Mouse (Mus musculus): Measurements from ENCODE around the gene Asphd1. TPM values are rescaled to one million over a fixed set of nuclear protein-coding genes. Genes with fewer than 3 reads are reported as not detected.

Gene Asphd1
- polyA plus RNA-seq, 1 experiment, result not detected

GRCm38 (mm10) chr7:126898102-126898990, 51.0 kb downstream of the Asphd1 start:
- H3K4me3 ChIP-seq (ENCODE audit: insufficient read depth, low read length), result peak overlapping the region; percentile 71
- no peak overlapping the region for H3K27ac ChIP-seq (ENCODE audit: insufficient read depth, low read length)
- TF ChIP-seq POLR2A (IDR thresholded peaks at IDR 0.05; ENCODE audit: low read depth, low read length), result peak; percentile 92
- no peak for TF ChIP-seq CTCF (IDR thresholded peaks at IDR 0.05; ENCODE audit: borderline replicate concordance, insufficient read depth, low read length)
- no peaks in the 10 kb centered on the region for H3K4me1 ChIP-seq (ENCODE audit: control insufficient read depth, insufficient read depth, low read length)

DNA sequence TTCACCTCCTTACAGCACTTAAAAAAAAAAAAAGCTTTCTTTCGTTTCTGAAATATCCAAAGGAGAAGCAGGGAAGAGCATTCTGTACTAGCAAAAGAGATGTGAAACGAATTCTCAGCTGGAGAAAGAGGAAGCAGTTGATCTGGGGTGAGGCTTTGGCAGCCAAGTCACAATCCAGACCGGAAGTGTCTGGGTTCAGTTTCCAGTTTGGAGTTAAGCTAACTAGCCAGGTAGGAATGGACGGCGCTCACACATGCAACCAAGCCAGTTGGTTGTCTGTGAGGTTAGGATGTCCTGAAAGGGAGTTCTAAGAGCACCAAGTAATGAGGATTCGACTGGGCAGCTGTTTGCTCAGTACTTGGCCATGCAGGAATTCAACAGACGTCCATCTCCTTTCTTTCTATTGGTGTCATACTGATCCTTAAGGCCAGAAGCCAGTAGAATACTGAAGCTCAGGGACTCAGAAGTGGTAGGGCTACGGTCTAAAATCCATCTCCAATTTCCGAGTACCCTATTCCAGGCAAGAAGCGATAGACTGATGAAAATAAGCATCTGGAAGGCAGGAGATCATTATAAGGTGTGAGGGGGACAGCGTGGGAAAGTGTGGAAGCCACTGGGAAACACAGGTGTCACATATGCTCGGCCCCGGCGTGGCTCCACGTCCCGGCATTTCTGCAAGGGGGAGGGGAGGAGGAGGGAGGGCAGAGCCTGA, 51.8 kb downstream of the Asphd1 start:
- no peak overlapping the region for H3K27ac ChIP-seq (ENCODE audit: insufficient read depth, low read length)
- TF ChIP-seq POLR2A (IDR thresholded peaks at IDR 0.05; ENCODE audit: low read depth, low read length) (no peak), CTCF (IDR thresholded peaks at IDR 0.05; ENCODE audit: borderline replicate concordance, insufficient read depth, low read length) (no peak)

GRCm38 (mm10) chr7:126896912-126897311, 52.5 kb downstream of the Asphd1 start:
- no peaks in the 10 kb centered on the region for H3K4me1 ChIP-seq (ENCODE audit: control insufficient read depth, insufficient read depth, low read length)
- TF ChIP-seq CTCF (IDR thresholded peaks at IDR 0.05; ENCODE audit: borderline replicate concordance, insufficient read depth, low read length) (no peak), POLR2A (IDR thresholded peaks at IDR 0.05; ENCODE audit: low read depth, low read length) (no peak)
- H3K27ac ChIP-seq (ENCODE audit: insufficient read depth, low read length), result no peak overlapping the region
- H3K4me3 ChIP-seq (ENCODE audit: insufficient read depth, low read length), result no peak overlapping the region

More for the DNA sequence above, 51.8 kb downstream of the Asphd1 start:
- H3K4me3 ChIP-seq (ENCODE audit: insufficient read depth, low read length), result peak overlapping the region; percentile 71
- no peaks in the 10 kb centered on the region for H3K4me1 ChIP-seq (ENCODE audit: control insufficient read depth, insufficient read depth, low read length)

Other genes with a start within 250 kb of the Asphd1 start
- gene Coro1a, start 241.8 kb downstream of the Asphd1 start, polyA plus RNA-seq (2011; ENCODE audit: insufficient read length, low read depth, missing spikeins), result 1.0 and 6.5 TPM in 2 replicates
- gene Mapk3, start 190.0 kb downstream of the Asphd1 start, polyA plus RNA-seq (2011; ENCODE audit: insufficient read length, low read depth, missing spikeins), result 132 and 145 TPM in 2 replicates
- gene Gdpd3, start 183.2 kb downstream of the Asphd1 start, polyA plus RNA-seq (2011; ENCODE audit: insufficient read length, low read depth, missing spikeins), result 2.8 and 3.6 TPM in 2 replicates
- gene Ypel3, start 172.6 kb downstream of the Asphd1 start, polyA plus RNA-seq (2011; ENCODE audit: insufficient read length, low read depth, missing spikeins), result 58.8 and 62.2 TPM in 2 replicates
- gene Tbx6, start 168.1 kb downstream of the Asphd1 start, polyA plus RNA-seq (2011; ENCODE audit: insufficient read length, low read depth, missing spikeins), result 0.49 TPM in 1 of 2 replicates, not detected in the other
- gene Ppp4c, start 157.1 kb downstream of the Asphd1 start, polyA plus RNA-seq (2011; ENCODE audit: insufficient read length, low read depth, missing spikeins), result 106 and 118 TPM in 2 replicates
- gene Fam57b, start 151.9 kb downstream of the Asphd1 start, polyA plus RNA-seq (2011; ENCODE audit: insufficient read length, low read depth, missing spikeins), result 0.37 and 1.2 TPM in 2 replicates
- not detected in 2 replicates for gene 4930451I11Rik, start 117.9 kb downstream of the Asphd1 start, polyA plus RNA-seq (2011; ENCODE audit: insufficient read length, low read depth, missing spikeins)
- gene Doc2a, start 102.2 kb downstream of the Asphd1 start, polyA plus RNA-seq (2011; ENCODE audit: insufficient read length, low read depth, missing spikeins), result not detected in 2 replicates
- gene Hirip3, start 87.6 kb downstream of the Asphd1 start, polyA plus RNA-seq (2011; ENCODE audit: insufficient read length, low read depth, missing spikeins), result 20.5 and 40.2 TPM in 2 replicates
- gene Ino80e, start 87.2 kb downstream of the Asphd1 start, polyA plus RNA-seq (2011; ENCODE audit: insufficient read length, low read depth, missing spikeins), result 54.0 and 63.0 TPM in 2 replicates
- 42.0 and 45.4 TPM in 2 replicates for gene Taok2, start 64.9 kb downstream of the Asphd1 start, polyA plus RNA-seq (2011; ENCODE audit: insufficient read length, low read depth, missing spikeins)
- 30.7 and 33.6 TPM in 2 replicates for gene Tmem219, start 26.7 kb downstream of the Asphd1 start, polyA plus RNA-seq (2011; ENCODE audit: insufficient read length, low read depth, missing spikeins)
- gene Kctd13, start 20.7 kb downstream of the Asphd1 start, polyA plus RNA-seq (2011; ENCODE audit: insufficient read length, low read depth, missing spikeins), result 9.0 and 9.1 TPM in 2 replicates
- gene Sez6l2, start 981 bp upstream of the Asphd1 start, polyA plus RNA-seq (2011; ENCODE audit: insufficient read length, low read depth, missing spikeins), result not detected in 2 replicates
- gene Cdipt, start 26.3 kb upstream of the Asphd1 start, polyA plus RNA-seq (2011; ENCODE audit: insufficient read length, low read depth, missing spikeins), result 134 and 139 TPM in 2 replicates
- gene Cdiptos, start 26.5 kb upstream of the Asphd1 start, polyA plus RNA-seq (2011; ENCODE audit: insufficient read length, low read depth, missing spikeins), result 1.7 TPM in 1 of 2 replicates, not detected in the other
- 32.2 and 47.6 TPM in 2 replicates for gene Mvp, start 65.0 kb upstream of the Asphd1 start, polyA plus RNA-seq (2011; ENCODE audit: insufficient read length, low read depth, missing spikeins)
- 21.7 and 25.6 TPM in 2 replicates for gene Pagr1b, start 66.9 kb upstream of the Asphd1 start, polyA plus RNA-seq (2011; ENCODE audit: insufficient read length, low read depth, missing spikeins)
- gene Pagr1a, start 67.8 kb upstream of the Asphd1 start, polyA plus RNA-seq (2011; ENCODE audit: insufficient read length, low read depth, missing spikeins), result 14.0 and 14.3 TPM in 2 replicates
- gene Gm42742, start 71.5 kb upstream of the Asphd1 start, polyA plus RNA-seq (2011; ENCODE audit: insufficient read length, low read depth, missing spikeins), result 13.5 and 15.7 TPM in 2 replicates
- 3.1 and 15.3 TPM in 2 replicates for gene Prrt2, start 71.6 kb upstream of the Asphd1 start, polyA plus RNA-seq (2011; ENCODE audit: insufficient read length, low read depth, missing spikeins)
- gene Maz, start 77.5 kb upstream of the Asphd1 start, polyA plus RNA-seq (2011; ENCODE audit: insufficient read length, low read depth, missing spikeins), result 86.9 and 127 TPM in 2 replicates
- 22.5 and 37.4 TPM in 2 replicates for gene Kif22, start 92.9 kb upstream of the Asphd1 start, polyA plus RNA-seq (2011; ENCODE audit: insufficient read length, low read depth, missing spikeins)
- not detected in 2 replicates for gene Zg16, start 137.7 kb upstream of the Asphd1 start, polyA plus RNA-seq (2011; ENCODE audit: insufficient read length, low read depth, missing spikeins)
- gene AI467606, start 141.8 kb upstream of the Asphd1 start, polyA plus RNA-seq (2011; ENCODE audit: insufficient read length, low read depth, missing spikeins), result 0.42 and 1.1 TPM in 2 replicates
- gene Qprt, start 172.6 kb upstream of the Asphd1 start, polyA plus RNA-seq (2011; ENCODE audit: insufficient read length, low read depth, missing spikeins), result 0.25 TPM in 1 of 2 replicates, not detected in the other
- gene Spn, start 188.2 kb upstream of the Asphd1 start, polyA plus RNA-seq (2011; ENCODE audit: insufficient read length, low read depth, missing spikeins), result not detected in 2 replicates
- 66.3 and 74.3 TPM in 2 replicates for gene Cd2bp2, start 246.5 kb upstream of the Asphd1 start, polyA plus RNA-seq (2011; ENCODE audit: insufficient read length, low read depth, missing spikeins)